Mouse (Mus musculus) stomach, postnatal 0 days (tissue): ENCODE measurements around the gene Rtn2. TPM values are rescaled to one million over a fixed set of nuclear protein-coding genes. Genes with fewer than 3 reads are reported as not detected.
"Not testable (repeated sequence)": the region's sequence is repeated elsewhere in the genome, so short reads cannot be mapped to it uniquely, and the experiment has no call there.

Experiments used
- ATAC-seq: fragments of 200-750 bp; cut with Nextera tagmentation; 2 replicates; pipeline ENCODE4 v1.8.0; 2017; ENCODE audit not compliant: low FRiP score, low TSS enrichment
- DNase-seq: peaks from one replicate; pipeline ENCODE4 v3.0.0-alpha.2; 2016; ENCODE audit warnings: low spot score
- H3K27ac ChIP-seq: fragments of 300-500 bp; sonication (generic); replicated peaks from 2 replicates; pipeline ENCODE4 v1.5.1; 2014; ENCODE audit warnings: mild to moderate bottlenecking, control low read depth
- H3K27me3 ChIP-seq: fragments of 300-500 bp; sonication (generic); 2 replicates; pipeline ENCODE4 v1.6.1; 2014; ENCODE audit warnings: low read length; ENCODE audit not compliant: control insufficient read depth, insufficient read depth
- H3K36me3 ChIP-seq: fragments of 300-500 bp; sonication (generic); 2 replicates; pipeline ENCODE4 v1.6.1; 2014; ENCODE audit warnings: low read length, mixed read lengths; ENCODE audit not compliant: control insufficient read depth, insufficient read depth
- H3K4me1 ChIP-seq: fragments of 300-500 bp; sonication (generic); replicated peaks from 2 replicates; pipeline ENCODE4 v1.6.1; 2014; ENCODE audit warnings: antibody characterized with exemption; ENCODE audit not compliant: control insufficient read depth, insufficient read depth
- H3K4me2 ChIP-seq: fragments of 300-500 bp; sonication (generic); replicated peaks from 2 replicates; pipeline ENCODE4 v1.6.1; 2014; ENCODE audit warnings: low read depth, mild to moderate bottlenecking, control low read depth, moderate library complexity
- H3K4me3 ChIP-seq: fragments of 300-500 bp; sonication (generic); 2 replicates; pipeline ENCODE4 v1.5.1; 2014; ENCODE audit warnings: low read depth, low read length, control low read depth
- H3K9ac ChIP-seq: fragments of 300-500 bp; sonication (generic); 2 replicates; pipeline ENCODE4 v1.6.1; 2014; ENCODE audit warnings: mild to moderate bottlenecking, low read length, control low read depth, mixed read lengths
- H3K9me3 ChIP-seq: fragments of 300-500 bp; sonication (generic); 2 replicates; pipeline ENCODE4 v1.6.1; 2016; ENCODE audit warnings: low read length; ENCODE audit not compliant: control insufficient read depth
- CTCF ChIP-seq: IDR thresholded peaks from 2 replicates; pipeline ENCODE4 v1.5.1; 2016; ENCODE audit warnings: antibody characterized with exemption, low read depth, mild to moderate bottlenecking, moderate library complexity
- EP300 ChIP-seq: optimal IDR thresholded peaks from 2 replicates; pipeline ENCODE3; 2016; ENCODE audit warnings: antibody characterized with exemption
- WGBS: fragments of 180-500 bp; shearing (Covaris S2); extraction: QIAGEN DNeasy Blood & Tissue Kit; methylation state at CpG from one replicate; pipeline ENCODE4 v1.1.7; 2014; 5-methylcytosine and 5-hydroxymethylcytosine counted together
- polyA plus RNA-seq: library from polyadenylated mRNA; unstranded; fragments of >200 nt; fragmentation: Nextera tagmentation; extraction: Ambion mirVana; gene quantifications from 2 replicates; pipeline ENCODE4 v1.2.1, GENCODE M21; 2015

Rtn2 gene
- polyA plus RNA-seq, 1 experiment from 2014 or later, result 10.1 TPM

DNA sequence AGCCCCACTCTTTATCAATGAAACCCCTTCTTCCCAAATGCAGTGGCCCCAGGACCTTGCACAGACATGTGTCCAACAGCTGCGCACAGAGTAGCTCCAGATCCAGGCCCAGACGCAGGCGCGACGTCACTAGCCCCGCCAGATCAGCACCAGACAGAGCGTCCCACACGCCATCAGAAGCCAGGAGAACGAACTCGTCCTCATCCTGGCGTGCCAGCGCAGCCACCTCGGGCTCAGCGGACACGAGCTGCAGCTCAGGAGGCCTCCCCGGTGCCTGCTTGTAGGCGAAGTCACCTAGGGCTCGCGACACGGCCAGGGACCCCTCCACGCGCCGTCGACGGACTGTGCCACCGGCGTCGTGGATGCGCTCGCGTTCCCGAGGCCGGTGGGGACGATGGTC is 3.4 kb upstream of the Rtn2 start:
- no peak overlapping the region for H3K9ac ChIP-seq
- DNase-seq (no peak), ATAC-seq (no peak)
- H3K36me3 ChIP-seq, result no peaks in the 10 kb centered on the region
- no peak overlapping the region for H3K27ac ChIP-seq
- H3K4me3 ChIP-seq, result peak overlapping the region; percentile 23; the same call in 1 of the 2 replicates
- H3K4me2 ChIP-seq, result peak overlapping the region; percentile 43; the same call in 1 of the 2 replicates
- H3K9me3 ChIP-seq, result no peaks in the 10 kb centered on the region
- no peaks in the 10 kb centered on the region for H3K4me1 ChIP-seq
- peaks cover 13% of the 10 kb centered on the region; the same call in 1 of the 2 replicates for H3K27me3 ChIP-seq
- TF ChIP-seq CTCF, result no peak
- TF ChIP-seq EP300, result no peak
- 3% methylated on average over 34 of the region's 34 CpGs for WGBS

DNA sequence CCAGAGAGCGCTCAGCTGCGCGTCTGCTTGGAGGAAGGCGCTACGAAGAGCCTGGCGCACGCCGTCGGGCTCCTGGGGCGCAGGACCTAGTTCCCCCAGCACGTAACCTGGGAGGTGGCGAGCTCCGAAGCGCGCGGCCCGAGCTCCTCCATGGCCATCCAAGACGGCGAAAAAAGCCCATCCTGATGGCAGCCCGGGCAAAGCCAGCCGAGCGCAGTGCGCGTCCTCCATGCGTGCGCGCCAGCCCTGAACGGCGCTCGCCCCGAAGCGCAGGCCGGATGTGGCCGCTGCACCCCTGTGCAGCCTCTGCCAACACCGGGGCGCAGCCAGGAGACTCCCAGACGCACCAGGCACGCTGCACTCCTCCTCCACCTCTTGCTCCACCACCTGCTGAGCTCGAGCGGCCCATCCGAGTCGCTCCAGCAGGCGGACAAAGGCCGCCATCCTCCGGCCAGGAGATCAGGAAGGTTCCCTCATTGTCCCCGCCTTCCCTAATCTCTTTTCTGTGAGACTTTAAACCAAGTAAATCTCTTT is 2.8 kb upstream of the Rtn2 start, which contains the start of gene Ppm1n:
Gene Ppm1n, minus strand, starts transcription at position 484 of the 534 bp plus-strand sequence.
- Histone ChIP-seq H3K9ac (no peak within 1 kb of the TSS), H3K4me2 (peak within 1 kb of the TSS; percentile 43), H3K4me1 (no peaks in the 10 kb centered on the region), H3K27me3 (peaks cover 13% of the 10 kb centered on the region; the same call in 1 of the 2 replicates), H3K27ac (no peak within 1 kb of the TSS), H3K36me3 (no peaks in the 10 kb centered on the region), H3K9me3 (no peaks in the 10 kb centered on the region), H3K4me3 (peak within 1 kb of the TSS; percentile 23)
- 0 out of 2 replicates have a peak, but pooled peaks have one; percentile 21 for TF ChIP-seq CTCF
- no peak for TF ChIP-seq EP300
- ATAC-seq (no peak), DNase-seq (no peak)
- under 1% methylated on average over 36 of the region's 46 CpGs for WGBS

DNA sequence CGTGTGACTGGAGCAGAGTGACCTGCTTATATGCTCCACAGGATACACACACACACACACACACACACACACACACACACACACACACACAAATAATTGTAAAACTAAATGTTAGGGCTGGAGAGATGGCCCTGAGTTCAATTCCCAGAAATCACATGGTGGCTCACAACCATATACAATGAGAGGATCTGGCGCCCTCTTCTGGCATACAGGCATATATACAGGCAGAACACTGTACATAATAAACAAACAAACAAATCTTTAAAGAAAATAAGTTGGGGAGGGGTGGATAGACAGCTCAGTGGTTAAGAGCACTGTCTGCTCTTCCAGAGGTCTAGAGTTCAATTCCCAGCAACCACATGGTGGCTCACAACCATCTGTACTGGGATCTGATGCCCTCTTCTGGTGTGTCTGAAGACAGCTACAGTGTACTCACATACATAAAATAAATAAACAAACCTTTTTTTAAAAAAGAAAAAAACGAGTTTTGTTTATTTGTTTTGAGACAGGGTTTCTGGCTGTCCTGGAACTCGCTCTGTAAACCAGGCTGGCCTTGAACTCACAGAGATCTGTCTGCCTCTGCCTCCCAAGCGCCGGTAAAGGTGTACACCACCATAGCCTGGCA is 632 bp upstream of the Rtn2 start:
- 0 out of 2 replicates have a peak overlapping the region, but pooled peaks have one; percentile 53 for H3K4me3 ChIP-seq
- H3K27ac ChIP-seq, H3K36me3 ChIP-seq, DNase-seq, H3K9me3 ChIP-seq, ATAC-seq, H3K9ac ChIP-seq, H3K4me1 ChIP-seq: not testable (repeated sequence)
- 23% methylated on average over 6 of the region's 6 CpGs for WGBS
- peak; percentile 77 for TF ChIP-seq CTCF
- peaks cover 13% of the 10 kb centered on the region; the same call in 1 of the 2 replicates for H3K27me3 ChIP-seq
- peak overlapping the region; percentile 92 for H3K4me2 ChIP-seq

DNA sequence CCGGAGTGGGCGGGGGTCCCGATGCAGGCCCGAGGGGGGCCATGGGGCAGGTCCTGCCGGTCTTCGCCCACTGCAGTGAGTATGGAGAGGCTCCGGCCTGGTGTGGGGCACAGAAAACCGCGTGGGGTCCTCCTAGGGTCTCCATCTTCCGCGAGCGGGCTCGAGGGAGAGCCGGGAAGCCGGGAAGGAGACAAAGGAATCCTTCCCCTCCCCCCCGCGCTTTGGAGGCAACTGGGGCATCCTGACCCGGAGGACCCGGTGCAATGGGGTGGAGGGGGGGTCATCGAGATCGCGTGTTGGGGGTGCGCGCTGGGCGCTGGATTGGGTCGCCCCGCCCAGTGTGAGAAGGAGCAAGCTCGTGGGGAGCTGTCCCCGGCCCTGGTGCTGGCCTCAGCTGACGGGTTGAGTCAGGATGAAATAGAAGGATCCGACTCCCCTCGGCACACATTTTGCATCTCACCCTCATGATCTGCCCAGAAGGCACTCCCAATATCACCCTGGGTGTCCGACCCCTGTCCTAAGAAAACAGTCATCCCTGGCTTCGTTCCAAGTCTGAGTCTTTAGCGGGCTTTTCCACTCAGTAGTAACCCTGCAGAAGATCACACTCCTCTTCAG is 474 bp downstream of the Rtn2 start:
- peak overlapping the region; percentile 53 for H3K4me3 ChIP-seq

DNA sequence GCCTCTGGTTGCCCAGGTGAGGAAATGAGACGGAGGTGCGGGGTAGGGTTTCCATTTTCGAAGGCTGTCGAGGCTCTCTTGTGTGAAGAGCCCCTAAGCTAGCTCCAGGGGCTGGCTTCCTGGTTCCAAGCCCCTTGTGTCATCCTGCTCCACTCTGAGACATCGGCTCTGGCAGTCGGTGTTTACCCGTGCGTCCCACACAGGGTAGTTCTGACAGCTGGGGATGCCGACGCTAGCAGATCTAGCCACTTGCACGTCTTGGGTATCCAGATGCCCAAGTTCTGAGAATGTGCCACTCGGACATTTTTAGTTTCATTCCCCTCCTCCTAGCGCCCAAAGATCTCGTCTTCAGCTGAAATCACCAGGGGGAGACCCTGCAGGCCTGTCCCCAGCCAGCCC is 981 bp downstream of the Rtn2 start:
- TF ChIP-seq EP300, result no peak
- no peak for ATAC-seq
- no peak for DNase-seq
- Histone ChIP-seq H3K4me2 (peak overlapping the region; percentile 92; the same call in 1 of the 2 replicates), H3K27me3 (peaks cover 10% of the 10 kb centered on the region; the same call in 1 of the 2 replicates), H3K27ac (no peak overlapping the region), H3K9ac (no peak overlapping the region), H3K36me3 (no peaks in the 10 kb centered on the region), H3K4me1 (no peaks in the 10 kb centered on the region), H3K9me3 (no peaks in the 10 kb centered on the region), H3K4me3 (no peak overlapping the region)
- whole genome bisulfite sequencing, result 31% methylated on average over 14 of the region's 14 CpGs

More for the DNA sequence above, 474 bp downstream of the Rtn2 start:
- Histone ChIP-seq H3K27ac (0 out of 2 replicates have a peak overlapping the region, but pooled peaks have one; percentile 30), H3K4me1 (no peaks in the 10 kb centered on the region), H3K9ac (peak overlapping the region; percentile 47; the same call in 1 of the 2 replicates), H3K36me3 (no peaks in the 10 kb centered on the region), H3K4me2 (peak overlapping the region; percentile 92), H3K27me3 (peaks cover 13% of the 10 kb centered on the region; the same call in 1 of the 2 replicates), H3K9me3 (no peaks in the 10 kb centered on the region)
- DNase-seq (peak; percentile 77), ATAC-seq (peak; percentile 64)
- TF ChIP-seq EP300 (no peak), CTCF (no peak)
- 3% methylated on average over 35 of the region's 35 CpGs for WGBS
